Mouse (Mus musculus): ENCODE data around the gene Skap1. TPM values are rescaled to one million over a fixed set of nuclear protein-coding genes. Genes with fewer than 3 reads are reported as not detected.

Gene Skap1
- polyA plus RNA-seq, 1 experiment: not detected

DNA sequence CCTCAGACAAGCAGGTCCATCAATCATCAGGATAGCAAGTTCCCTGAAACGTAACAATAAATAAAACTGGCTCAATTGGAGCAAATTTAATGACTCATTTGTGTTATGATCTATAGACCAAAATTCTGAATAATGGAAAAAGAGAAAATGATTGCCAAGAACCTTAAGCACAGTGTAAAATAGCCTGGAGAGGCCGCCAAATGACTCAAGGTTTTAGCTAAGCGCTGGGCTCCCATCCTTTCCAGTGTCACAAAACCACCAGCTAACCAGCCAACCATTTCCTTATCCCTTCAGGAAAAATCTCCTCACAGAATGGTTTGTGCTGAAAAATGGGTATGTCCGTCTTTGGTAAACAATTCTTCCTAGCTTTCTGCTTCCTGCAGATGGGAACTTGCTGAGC is 279.5 kb downstream of the Skap1 start:
- Histone ChIP-seq H3K9me3 (no peaks in the 10 kb centered on the region), H3K4me3 (replicated peaks) (no peak overlapping the region), H3K4me1 (peaks cover 9% of the 10 kb centered on the region), H3K36me3 (replicated peaks; ENCODE audit: low read length) (no peaks in the 10 kb centered on the region), H3K27me3 (replicated peaks) (peaks cover 70% of the 10 kb centered on the region)
- no peak for TF ChIP-seq GATA1 (IDR thresholded peaks at IDR 0.05; ENCODE audit: borderline replicate concordance, low read length)
- no peak for TF ChIP-seq FLI1 (IDR thresholded peaks at IDR 0.05; ENCODE audit: low read length)

DNA sequence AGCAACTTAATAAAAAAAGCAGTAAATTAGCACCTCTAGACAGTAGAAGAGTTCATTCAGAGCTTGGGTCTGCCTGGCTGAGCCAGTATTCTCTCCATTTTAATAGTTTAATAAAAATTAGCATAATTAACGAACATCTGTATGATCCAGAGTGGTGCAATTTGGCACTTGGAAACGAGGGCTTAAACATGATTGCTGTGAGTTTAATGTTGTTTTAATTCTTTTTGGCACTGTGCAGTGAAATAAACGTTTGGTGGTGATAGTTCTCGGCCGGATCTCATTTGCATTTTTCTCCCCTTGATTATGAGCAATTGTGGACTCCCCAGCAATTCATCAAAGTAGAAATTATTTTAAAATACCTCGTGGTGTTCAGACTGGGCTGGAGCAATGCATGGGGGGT is 282.3 kb downstream of the Skap1 start:
- H3K4me1 ChIP-seq: peaks cover 9% of the 10 kb centered on the region
- H3K9me3 ChIP-seq: no peaks in the 10 kb centered on the region
- H3K36me3 ChIP-seq (replicated peaks; ENCODE audit: low read length): no peaks in the 10 kb centered on the region
- TF ChIP-seq FLI1 (IDR thresholded peaks at IDR 0.05; ENCODE audit: low read length) (no peak), GATA1 (IDR thresholded peaks at IDR 0.05; ENCODE audit: borderline replicate concordance, low read length) (no peak)
- no peak overlapping the region for H3K4me3 ChIP-seq (replicated peaks)
- peaks cover 73% of the 10 kb centered on the region for H3K27me3 ChIP-seq (replicated peaks)

DNA sequence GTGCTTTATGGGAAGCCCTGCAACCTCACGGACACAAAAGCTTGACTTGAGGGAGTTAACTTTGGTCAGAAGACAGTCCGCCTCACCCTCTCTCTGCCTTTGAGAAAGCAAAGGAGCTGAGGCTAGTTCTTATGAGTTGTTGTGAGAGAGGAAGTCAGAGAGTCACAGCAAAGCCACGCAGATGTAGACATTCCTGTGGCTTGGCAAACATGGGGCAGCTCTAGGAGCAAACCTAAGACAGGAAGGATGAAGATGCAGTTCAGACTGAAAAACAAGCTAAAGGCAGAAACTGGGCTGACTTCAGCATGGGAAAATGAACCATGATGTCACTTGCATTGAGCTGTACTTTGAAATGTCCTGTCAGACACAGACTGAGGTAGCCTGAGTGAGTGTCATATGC is 283.2 kb downstream of the Skap1 start:
- no peak for TF ChIP-seq GATA1 (IDR thresholded peaks at IDR 0.05; ENCODE audit: borderline replicate concordance, low read length)
- no peak for TF ChIP-seq FLI1 (IDR thresholded peaks at IDR 0.05; ENCODE audit: low read length)
- Histone ChIP-seq H3K4me3 (replicated peaks) (no peak overlapping the region), H3K4me1 (peaks cover 9% of the 10 kb centered on the region), H3K9me3 (no peaks in the 10 kb centered on the region), H3K27me3 (replicated peaks) (peaks cover 71% of the 10 kb centered on the region), H3K36me3 (replicated peaks; ENCODE audit: low read length) (no peaks in the 10 kb centered on the region)

DNA sequence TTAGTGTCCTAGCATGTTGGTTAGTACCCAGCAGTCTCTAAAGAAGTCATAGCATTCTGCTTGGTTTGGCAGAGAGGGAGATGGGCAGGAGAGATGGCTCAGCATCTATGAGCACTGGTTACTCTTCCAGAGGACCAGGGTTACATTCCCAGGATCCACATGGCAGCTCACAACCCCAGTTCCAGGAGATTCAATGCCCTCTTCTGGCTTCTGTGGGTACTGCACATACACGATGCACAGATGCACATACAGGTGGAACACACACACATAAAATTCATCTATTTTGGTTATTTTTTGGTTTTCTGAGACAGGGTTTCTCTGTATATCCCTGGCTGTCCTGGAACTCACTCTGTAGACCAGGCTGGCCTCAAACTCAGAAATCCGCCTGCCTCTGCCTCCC is 290.9 kb downstream of the Skap1 start:
- Histone ChIP-seq H3K4me1 (peaks cover 18% of the 10 kb centered on the region), H3K9me3 (peaks cover 6% of the 10 kb centered on the region; the same call in 1 of the 2 replicates), H3K4me3 (replicated peaks) (no peak overlapping the region), H3K36me3 (replicated peaks; ENCODE audit: low read length) (no peaks in the 10 kb centered on the region), H3K27me3 (replicated peaks) (peaks cover 38% of the 10 kb centered on the region)
- TF ChIP-seq GATA1 (IDR thresholded peaks at IDR 0.05; ENCODE audit: borderline replicate concordance, low read length) (no peak), FLI1 (IDR thresholded peaks at IDR 0.05; ENCODE audit: low read length) (no peak)

DNA sequence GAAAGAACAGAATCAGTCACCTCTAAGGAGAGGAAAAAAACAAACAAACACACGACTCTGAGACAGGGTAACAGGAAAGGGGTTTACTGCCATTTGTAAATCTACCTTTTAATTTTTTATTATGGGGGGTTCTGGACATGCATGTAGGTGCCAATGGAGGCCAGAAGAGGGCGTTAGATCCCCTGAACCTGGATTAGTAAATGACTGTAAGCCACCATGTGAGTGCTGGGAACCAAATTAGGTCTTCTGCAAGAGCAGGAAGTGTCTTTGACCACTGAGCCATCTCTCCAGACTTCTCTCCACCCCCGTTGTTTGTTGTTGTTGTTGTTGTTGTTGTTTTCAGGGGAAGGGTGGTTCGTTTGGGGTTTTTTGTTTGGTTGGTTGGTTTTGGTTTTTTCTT is 293.0 kb downstream of the Skap1 start:
- H3K9me3 ChIP-seq: peaks cover 6% of the 10 kb centered on the region; the same call in 1 of the 2 replicates
- peaks cover 18% of the 10 kb centered on the region for H3K4me1 ChIP-seq
- no peaks in the 10 kb centered on the region for H3K36me3 ChIP-seq (replicated peaks; ENCODE audit: low read length)
- peaks cover 31% of the 10 kb centered on the region for H3K27me3 ChIP-seq (replicated peaks)
- H3K4me3 ChIP-seq (replicated peaks): no peak overlapping the region
- TF ChIP-seq GATA1 (IDR thresholded peaks at IDR 0.05; ENCODE audit: borderline replicate concordance, low read length) (no peak), FLI1 (IDR thresholded peaks at IDR 0.05; ENCODE audit: low read length) (no peak)

DNA sequence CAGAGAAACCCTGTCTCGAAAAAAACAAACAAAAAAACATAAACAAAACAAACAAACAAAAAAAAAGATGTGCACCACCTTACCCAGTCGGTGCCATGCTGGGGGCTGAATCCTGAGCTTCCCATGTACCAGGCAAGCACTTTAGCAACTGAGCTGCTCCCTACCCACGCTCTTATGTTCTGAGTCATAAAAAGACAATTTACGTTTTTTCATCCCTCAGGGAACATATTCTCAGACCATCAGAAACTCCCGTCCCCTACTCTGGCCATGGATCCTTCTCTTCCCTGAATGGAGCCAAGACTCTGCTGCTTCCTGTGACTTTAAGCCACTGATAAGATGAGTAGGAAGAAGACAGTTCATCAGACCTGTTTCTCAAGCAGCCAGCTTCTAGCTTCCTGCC is 294.0 kb downstream of the Skap1 start:
- H3K4me1 ChIP-seq: peaks cover 23% of the 10 kb centered on the region
- TF ChIP-seq FLI1 (IDR thresholded peaks at IDR 0.05; ENCODE audit: low read length) (no peak), GATA1 (IDR thresholded peaks at IDR 0.05; ENCODE audit: borderline replicate concordance, low read length) (no peak)

DNA sequence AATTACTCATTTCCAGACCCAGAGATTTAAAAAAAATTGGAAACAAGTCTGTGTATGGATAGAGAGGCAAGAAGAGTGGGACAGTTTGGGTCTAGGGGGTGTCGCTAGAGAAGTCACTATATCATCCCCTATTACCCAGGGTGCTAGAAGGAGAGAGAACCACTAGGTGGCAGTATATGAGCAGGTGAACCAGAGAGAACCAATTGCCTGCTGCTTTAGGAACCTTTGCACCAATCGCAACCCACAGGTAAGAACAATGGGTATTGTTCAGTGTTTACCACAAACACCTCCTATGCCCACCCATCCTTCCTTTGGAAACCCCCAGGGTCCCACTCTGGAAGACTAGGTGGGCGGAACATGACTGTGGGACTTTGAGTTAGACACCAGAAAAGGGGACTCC is 295.6 kb downstream of the Skap1 start:
- Histone ChIP-seq H3K4me1 (peaks cover 29% of the 10 kb centered on the region), H3K4me3 (replicated peaks) (no peak overlapping the region)

More for the DNA sequence above, 294.0 kb downstream of the Skap1 start:
- Histone ChIP-seq H3K27me3 (replicated peaks) (peaks cover 34% of the 10 kb centered on the region), H3K9me3 (peaks cover 6% of the 10 kb centered on the region; the same call in 1 of the 2 replicates), H3K36me3 (replicated peaks; ENCODE audit: low read length) (no peaks in the 10 kb centered on the region), H3K4me3 (replicated peaks) (no peak overlapping the region)

DNA sequence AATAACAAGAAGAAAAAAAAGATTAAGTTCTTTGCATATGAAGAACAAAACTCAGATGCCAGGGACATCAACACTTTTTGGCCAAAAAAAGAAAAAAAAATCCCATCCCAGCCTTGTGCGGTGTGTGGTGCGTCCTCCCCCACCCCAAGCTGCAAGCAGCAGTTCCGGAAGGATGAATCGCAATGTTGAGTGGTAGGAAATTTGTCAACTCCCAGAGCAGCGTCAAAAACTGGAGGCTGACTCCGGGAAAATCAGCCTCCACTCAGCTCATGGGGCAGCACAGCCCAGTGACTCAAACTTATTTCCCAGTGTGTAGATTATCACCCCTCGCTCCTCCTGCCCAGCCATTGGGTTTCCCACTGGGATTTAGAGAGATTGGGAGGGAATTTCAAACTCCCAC is 297.6 kb downstream of the Skap1 start:
- Histone ChIP-seq H3K9me3 (no peaks in the 10 kb centered on the region), H3K27me3 (replicated peaks) (peaks cover 21% of the 10 kb centered on the region), H3K4me3 (replicated peaks) (no peak overlapping the region), H3K4me1 (peaks cover 43% of the 10 kb centered on the region), H3K36me3 (replicated peaks; ENCODE audit: low read length) (peaks cover 19% of the 10 kb centered on the region)
- no peak for TF ChIP-seq FLI1 (IDR thresholded peaks at IDR 0.05; ENCODE audit: low read length)
- TF ChIP-seq GATA1 (IDR thresholded peaks at IDR 0.05; ENCODE audit: borderline replicate concordance, low read length): no peak

More for the DNA sequence above, 295.6 kb downstream of the Skap1 start:
- Histone ChIP-seq H3K27me3 (replicated peaks) (peaks cover 30% of the 10 kb centered on the region), H3K9me3 (peaks cover 4% of the 10 kb centered on the region; the same call in 1 of the 2 replicates), H3K36me3 (replicated peaks; ENCODE audit: low read length) (peaks cover 13% of the 10 kb centered on the region)
- TF ChIP-seq GATA1 (IDR thresholded peaks at IDR 0.05; ENCODE audit: borderline replicate concordance, low read length) (no peak), FLI1 (IDR thresholded peaks at IDR 0.05; ENCODE audit: low read length) (no peak)

DNA sequence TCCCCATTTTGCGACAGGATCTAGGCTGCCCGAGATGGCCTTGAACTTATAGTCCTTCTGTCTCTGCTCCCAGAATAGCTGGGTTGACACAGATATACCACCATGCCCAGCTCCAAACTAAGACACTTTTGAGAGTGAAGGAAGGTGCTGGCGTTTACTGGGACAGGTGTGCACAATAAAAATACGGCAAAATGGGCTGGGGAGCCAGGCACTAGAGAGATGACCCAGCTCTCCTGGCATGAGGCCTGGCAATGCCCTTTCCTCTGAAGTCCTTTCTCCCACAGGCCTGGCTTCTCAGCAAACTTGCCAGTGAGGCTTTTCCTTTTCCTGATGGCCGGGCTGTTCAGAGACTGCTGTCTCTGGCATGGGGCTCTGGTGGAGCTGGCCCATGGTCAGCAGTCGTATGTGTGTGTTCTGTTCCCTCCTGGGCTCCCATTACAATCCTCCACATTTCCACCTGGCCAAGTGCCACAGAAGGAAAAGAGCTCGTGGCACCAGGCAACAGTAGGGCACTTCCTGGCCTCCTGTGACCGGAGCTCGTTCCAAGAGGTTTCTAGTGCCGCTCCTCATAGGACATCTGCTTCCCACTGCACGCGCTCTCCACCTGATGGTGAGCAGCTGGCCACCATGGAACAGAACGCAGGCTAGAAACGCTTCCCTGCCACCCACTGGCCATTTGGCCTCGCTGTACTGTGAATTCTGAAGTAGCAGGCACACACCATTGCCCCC is 298.5 kb downstream of the Skap1 start:
- peaks cover 43% of the 10 kb centered on the region for H3K4me1 ChIP-seq

DNA sequence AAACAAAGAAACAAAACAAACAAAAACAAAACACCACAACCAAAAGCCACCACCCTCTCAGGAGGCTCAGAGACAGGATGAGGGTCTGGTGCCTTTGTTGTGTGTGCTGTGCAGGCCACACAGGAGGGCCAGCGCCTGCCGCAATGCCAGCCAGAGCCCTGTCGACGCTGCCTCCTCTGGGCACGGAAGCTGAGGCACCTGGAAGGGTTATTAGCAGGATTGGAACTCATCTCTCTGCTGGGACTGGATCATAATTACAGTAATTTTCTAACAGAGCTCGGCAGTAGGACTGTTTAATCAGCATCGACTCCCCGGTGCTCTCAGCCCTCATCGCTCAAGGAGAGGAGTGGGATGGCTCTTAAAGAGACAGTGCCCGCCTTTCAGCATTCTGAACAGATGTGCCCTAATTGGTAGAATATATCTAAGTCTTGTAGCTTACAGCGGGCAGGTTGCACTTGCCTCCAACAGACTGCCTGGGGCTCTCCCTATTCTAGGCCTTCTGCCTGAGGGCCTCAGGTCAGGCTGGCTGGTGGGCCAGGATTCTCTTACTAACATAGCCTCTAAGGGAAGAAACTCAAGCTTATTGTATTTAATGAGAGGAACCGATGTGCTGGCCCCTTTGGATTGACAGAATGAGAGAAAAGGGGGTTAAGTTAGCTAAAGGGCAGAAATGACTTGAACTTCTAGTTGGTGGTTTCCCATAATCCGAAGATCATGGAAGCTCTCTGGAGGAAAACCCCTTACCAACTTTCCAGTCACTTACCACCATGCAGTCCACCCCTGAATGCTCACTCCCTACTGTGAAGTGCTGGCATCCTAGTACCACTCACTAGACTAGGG is 300.3 kb downstream of the Skap1 start:
- no peaks in the 10 kb centered on the region for H3K9me3 ChIP-seq
- peaks cover 46% of the 10 kb centered on the region for H3K36me3 ChIP-seq (replicated peaks; ENCODE audit: low read length)
- TF ChIP-seq FLI1 (IDR thresholded peaks at IDR 0.05; ENCODE audit: low read length): no peak
- TF ChIP-seq GATA1 (IDR thresholded peaks at IDR 0.05; ENCODE audit: borderline replicate concordance, low read length): no peak
- H3K4me3 ChIP-seq (replicated peaks): no peak overlapping the region
- H3K4me1 ChIP-seq: peaks cover 33% of the 10 kb centered on the region
- peaks cover 9% of the 10 kb centered on the region for H3K27me3 ChIP-seq (replicated peaks)

More for the DNA sequence above, 298.5 kb downstream of the Skap1 start:
- TF ChIP-seq FLI1 (IDR thresholded peaks at IDR 0.05; ENCODE audit: low read length): no peak
- TF ChIP-seq GATA1 (IDR thresholded peaks at IDR 0.05; ENCODE audit: borderline replicate concordance, low read length): no peak
- Histone ChIP-seq H3K4me3 (replicated peaks) (no peak overlapping the region), H3K9me3 (no peaks in the 10 kb centered on the region), H3K36me3 (replicated peaks; ENCODE audit: low read length) (peaks cover 28% of the 10 kb centered on the region), H3K27me3 (replicated peaks) (peaks cover 19% of the 10 kb centered on the region)

Data from megakaryocyte, embryonic 14.5 days (primary cell).